Mouse (Mus musculus): Measurements from ENCODE around the gene Ppp1r9a. TPM values are rescaled to one million over a fixed set of nuclear protein-coding genes. Genes with fewer than 3 reads are reported as not detected.
"Not testable (repeated sequence)": the region's sequence is repeated elsewhere in the genome, so short reads cannot be mapped to it uniquely, and the experiment has no call there.

Ppp1r9a gene
- 10 to 100 TPM; 67.0 to 67.4 TPM for total RNA-seq (2021)
- long read RNA-seq, experiment 1, partial matches to known transcripts, result 1 of 10 reads
- long read RNA-seq, experiment 1, other reads (novel, unspliced or antisense), result 9 of 10 reads
- long read RNA-seq, experiment 2, partial matches to known transcripts, result 2 of 14 reads
- long read RNA-seq, experiment 2, other reads (novel, unspliced or antisense), result 12 of 14 reads

- peak; percentile 33 to 42 for DNase-seq (ENCODE audit: low spot score in 2 of 2)
Measured at GRCm38 (mm10) chr6:4902674-4903324, at the start of gene Ppp1r9a. TSS of gene Ppp1r9a (plus strand) at chr6:4902917.

GRCm38 (mm10) chr6:4855236-4855635, 47.5 kb upstream of the Ppp1r9a start:
- DNase-seq (ENCODE audit: low spot score in 2 of 2), result no peak

GRCm38 (mm10) chr6:4856919-4857318, 45.8 kb upstream of the Ppp1r9a start:
- DNase-seq (ENCODE audit: low spot score in 2 of 2), result no peak

GRCm38 (mm10) chr6:4884316-4884715, 18.4 kb upstream of the Ppp1r9a start:
- no peak for DNase-seq (ENCODE audit: low spot score in 2 of 2)

- no peak for DNase-seq (ENCODE audit: low spot score in 2 of 2)
Measured at GRCm38 (mm10) chr6:4889544-4889943, 13.2 kb upstream of the Ppp1r9a start.

- DNase-seq (ENCODE audit: low spot score in 2 of 2), result no peak
Measured at GRCm38 (mm10) chr6:4892417-4892816, 10.3 kb upstream of the Ppp1r9a start.

GRCm38 (mm10) chr6:4893312-4893711, 9.4 kb upstream of the Ppp1r9a start:
- not testable (repeated sequence) for DNase-seq (ENCODE audit: low spot score in 2 of 2)

GRCm38 (mm10) chr6:4899906-4900305, 2.8 kb upstream of the Ppp1r9a start:
- DNase-seq (ENCODE audit: low spot score in 2 of 2), result no peak

GRCm38 (mm10) chr6:4903325-4904054, 773 bp downstream of the Ppp1r9a start:
- peak; percentile 31 to 41 for DNase-seq (ENCODE audit: low spot score in 2 of 2)

- DNase-seq (ENCODE audit: low spot score in 2 of 2), result peak in 1 of 2 experiments; percentile 8
Measured at GRCm38 (mm10) chr6:4904055-4904450, 1.3 kb downstream of the Ppp1r9a start.

- no peak for DNase-seq (ENCODE audit: low spot score in 2 of 2)
Measured at GRCm38 (mm10) chr6:4910042-4910634, 7.4 kb downstream of the Ppp1r9a start.

GRCm38 (mm10) chr6:4918470-4918869, 15.8 kb downstream of the Ppp1r9a start:
- DNase-seq (ENCODE audit: low spot score in 2 of 2), result no peak

GRCm38 (mm10) chr6:4923791-4924190, 21.1 kb downstream of the Ppp1r9a start:
- DNase-seq (ENCODE audit: low spot score in 2 of 2), result not testable (repeated sequence)

- DNase-seq (ENCODE audit: low spot score in 2 of 2), result no peak
Measured at GRCm38 (mm10) chr6:4925966-4926687, 23.4 kb downstream of the Ppp1r9a start.

- no peak for DNase-seq (ENCODE audit: low spot score in 2 of 2)
Measured at GRCm38 (mm10) chr6:4930321-4930720, 27.6 kb downstream of the Ppp1r9a start.

GRCm38 (mm10) chr6:4938901-4939300, 36.2 kb downstream of the Ppp1r9a start:
- no peak for DNase-seq (ENCODE audit: low spot score in 2 of 2)

GRCm38 (mm10) chr6:4940086-4940485, 37.4 kb downstream of the Ppp1r9a start:
- no peak for DNase-seq (ENCODE audit: low spot score in 2 of 2)

- DNase-seq (ENCODE audit: low spot score in 2 of 2), result no peak
Measured at GRCm38 (mm10) chr6:4940639-4941038, 37.9 kb downstream of the Ppp1r9a start.

GRCm38 (mm10) chr6:4943821-4944220, 41.1 kb downstream of the Ppp1r9a start:
- DNase-seq (ENCODE audit: low spot score in 2 of 2), result no peak

- no peak for DNase-seq (ENCODE audit: low spot score in 2 of 2)
Measured at GRCm38 (mm10) chr6:4948056-4948455, 45.3 kb downstream of the Ppp1r9a start.

GRCm38 (mm10) chr6:4949701-4950100, 47.0 kb downstream of the Ppp1r9a start:
- no peak for DNase-seq (ENCODE audit: low spot score in 2 of 2)

Measured in adrenal gland, postnatal 4 days (tissue).